Mouse (Mus musculus) c-Kit-positive CD71-positive TER-119-negative erythroid progenitor cells, embryonic 14.5 days (primary cell): Measurements from ENCODE around the gene Srgap1.

Source experiments
- DNase-seq: peaks from one replicate; pipeline ENCODE4 v3.0.0-alpha.2; 2013; ENCODE audit warnings: low read depth

The Srgap1 gene

GRCm38 (mm10) chr10:121961121-121961893 is 85.8 kb downstream of the Srgap1 start:
- no peak for DNase-seq

DNA sequence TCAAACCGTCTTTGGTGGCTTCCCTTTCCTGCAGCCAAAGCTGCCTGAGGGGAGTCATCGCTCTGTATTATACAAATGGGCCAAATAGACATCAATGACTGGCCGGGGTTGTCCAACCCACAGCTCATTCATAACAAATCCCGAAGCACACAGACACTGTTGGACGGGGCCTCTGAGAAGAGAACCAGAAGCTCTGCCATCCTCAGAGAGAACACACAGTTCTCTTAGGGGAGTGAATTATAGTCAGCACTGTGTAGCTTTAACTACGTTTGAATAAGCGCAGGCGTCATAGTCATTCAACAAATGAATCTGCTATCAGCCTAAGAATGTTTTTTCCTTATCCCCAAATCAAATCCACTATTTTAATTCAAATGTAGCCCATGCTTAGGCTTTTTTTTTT is 88.4 kb downstream of the Srgap1 start:
- DNase-seq, result no peak

- DNase-seq, result no peak
These were observed 90.6 kb downstream of the Srgap1 start for GRCm38 (mm10) chr10:121956505-121956904.

GRCm38 (mm10) chr10:121955730-121956129 is 91.4 kb downstream of the Srgap1 start:
- DNase-seq, result no peak

DNA sequence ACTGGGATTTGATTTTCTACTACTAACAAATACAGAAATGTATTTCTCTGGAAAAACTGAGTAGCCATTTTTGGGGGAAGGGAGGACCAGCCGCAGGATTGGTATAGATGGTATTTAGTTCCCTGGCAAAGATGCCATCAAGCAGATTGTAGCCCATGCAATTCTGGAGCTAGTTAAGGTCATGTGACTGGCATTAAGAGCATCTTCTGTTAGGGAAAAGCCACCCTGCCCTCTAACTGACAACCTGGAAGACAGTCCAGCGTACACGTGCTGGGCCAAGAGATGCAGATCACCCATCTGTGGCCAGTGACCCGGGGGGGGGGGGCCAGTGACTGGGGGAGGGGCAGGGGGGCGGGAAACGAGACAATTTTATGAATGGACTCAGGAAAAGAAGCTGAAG is 92.2 kb downstream of the Srgap1 start:
- no peak for DNase-seq

DNA sequence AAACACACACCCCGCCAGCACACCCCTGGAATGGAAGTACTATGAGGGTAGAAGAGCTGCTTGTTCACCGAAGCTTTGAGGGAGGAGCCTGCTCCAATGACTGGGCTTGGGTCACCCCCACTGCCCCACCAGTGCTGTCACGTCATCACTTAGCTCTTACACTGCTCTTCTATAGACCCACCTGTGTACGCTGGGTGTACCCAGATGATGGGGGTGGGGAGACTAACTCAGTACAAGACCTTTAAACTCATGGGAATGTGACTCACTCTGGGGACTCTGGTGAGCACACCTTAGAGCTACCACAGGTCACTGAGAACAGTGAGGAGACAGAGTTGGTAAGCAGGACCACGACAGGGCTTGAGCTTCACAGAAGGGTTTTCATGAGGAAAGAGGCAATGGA is 94.1 kb downstream of the Srgap1 start:
- DNase-seq, result no peak

DNA sequence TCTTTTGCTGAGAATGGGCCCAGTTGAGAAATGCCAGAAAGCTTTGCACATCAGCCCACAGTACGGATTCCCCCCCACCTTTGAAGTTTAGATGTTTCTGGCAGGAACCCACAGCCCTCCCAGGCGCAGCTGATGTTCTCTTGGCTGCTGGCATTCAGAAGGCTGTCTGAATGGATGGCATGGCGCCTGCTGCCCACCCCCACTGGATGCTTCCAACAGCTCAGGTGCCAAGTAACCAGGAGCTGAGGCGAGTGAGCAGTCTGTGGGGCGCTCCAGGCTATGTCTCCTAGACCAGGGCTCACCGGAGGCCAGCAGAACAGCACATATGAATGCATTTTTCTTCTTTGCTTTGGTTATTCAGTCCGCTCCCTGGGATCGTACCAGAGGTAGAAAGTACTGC is 100.9 kb downstream of the Srgap1 start:
- DNase-seq, result no peak

DNA sequence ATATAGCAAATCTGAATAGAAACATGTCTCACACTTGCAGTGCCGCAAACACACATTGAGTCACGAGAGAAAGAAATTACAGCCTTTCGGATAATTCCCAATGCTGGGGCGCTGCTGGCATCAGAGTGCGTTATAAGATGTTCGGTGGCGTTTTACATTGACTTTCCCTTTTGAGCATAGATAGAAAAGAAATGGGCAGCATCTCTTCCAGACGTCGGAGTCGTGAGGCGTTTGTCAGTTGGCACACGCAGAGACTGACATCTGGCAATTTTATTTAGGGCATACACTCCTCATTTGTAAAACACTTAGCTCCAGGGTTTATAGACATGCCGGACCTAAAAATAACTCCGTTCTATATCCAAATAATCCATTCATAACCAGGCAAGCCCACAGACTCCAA is 115.2 kb downstream of the Srgap1 start:
- no peak for DNase-seq

DNA sequence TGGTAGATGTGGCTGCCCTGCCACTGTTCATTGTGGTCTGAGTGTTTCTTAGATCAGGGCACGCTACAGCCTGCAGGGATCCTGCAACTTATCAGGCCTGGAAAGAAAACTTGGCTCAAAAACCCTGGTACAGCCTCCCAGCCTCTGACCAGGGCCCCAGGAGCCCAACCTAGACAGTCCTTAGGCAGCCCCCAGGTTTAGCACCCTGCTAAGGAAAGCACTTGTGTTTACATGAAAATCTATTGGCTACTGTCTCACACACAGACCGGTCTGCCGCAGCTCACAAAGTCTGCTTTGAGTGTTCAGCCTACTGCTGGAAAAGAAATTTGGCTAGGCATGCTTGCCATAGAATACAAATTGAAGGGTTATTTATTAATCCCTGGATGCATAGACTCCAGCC is 121.0 kb downstream of the Srgap1 start:
- no peak for DNase-seq

DNA sequence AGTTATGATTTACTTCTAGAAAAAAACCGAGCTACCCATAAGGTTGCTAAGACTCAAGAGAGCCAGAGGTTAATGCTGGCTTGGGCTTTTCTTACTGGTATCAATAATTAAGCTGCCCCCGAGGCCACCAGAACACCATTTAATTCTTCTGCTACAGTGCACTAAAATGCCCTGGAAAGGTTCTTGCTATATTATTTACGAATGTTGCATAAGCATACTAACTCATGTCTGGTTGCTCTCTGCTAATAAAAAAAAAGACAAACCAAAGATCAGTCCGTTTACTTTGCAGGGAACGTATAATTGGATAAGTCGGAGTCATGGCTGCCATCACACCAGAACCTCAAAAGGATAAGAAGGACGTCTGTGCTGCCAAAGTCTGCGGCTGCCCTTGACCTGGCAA is 128.1 kb downstream of the Srgap1 start:
- DNase-seq, result no peak

GRCm38 (mm10) chr10:121918579-121918978 is 128.5 kb downstream of the Srgap1 start:
- DNase-seq, result no peak

DNA sequence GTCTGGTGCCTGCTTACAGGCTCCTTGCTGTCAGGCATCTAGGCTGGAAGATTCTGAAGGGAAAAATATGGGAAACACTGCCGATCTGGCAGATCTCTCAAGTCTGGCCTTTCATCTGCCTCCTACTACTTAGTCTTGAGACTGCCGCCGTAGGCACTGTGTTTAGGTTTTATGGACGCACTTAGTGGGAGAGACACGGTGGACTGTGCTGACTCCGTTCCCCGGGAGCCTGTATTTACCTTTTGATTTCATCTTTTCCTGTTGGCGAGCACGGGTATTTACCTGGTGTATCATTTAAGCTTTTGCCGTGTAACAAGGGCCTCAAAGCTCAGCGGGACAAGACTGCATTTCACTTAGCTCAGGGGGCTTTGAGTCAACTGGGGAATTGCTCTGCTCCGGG is 131.6 kb downstream of the Srgap1 start:
- no peak for DNase-seq

DNA sequence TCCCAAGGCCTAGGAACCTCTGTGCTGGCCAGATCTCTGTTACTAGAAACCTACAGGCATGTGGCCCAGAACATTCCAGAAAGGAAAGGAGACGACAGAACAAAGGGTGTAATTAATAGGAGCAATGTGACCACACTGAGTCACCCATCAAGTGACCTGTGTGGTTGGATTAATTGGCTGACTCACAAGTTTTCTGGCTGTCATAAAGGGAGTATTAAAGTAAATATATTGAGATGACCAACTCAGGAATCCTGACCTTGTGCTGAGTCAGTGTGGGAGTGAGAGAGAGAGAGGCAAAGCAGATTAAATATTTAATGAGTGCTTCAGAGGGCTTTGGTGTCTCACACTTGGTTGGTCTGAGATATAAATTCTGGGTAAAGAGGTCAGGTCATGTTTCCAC is 143.0 kb downstream of the Srgap1 start:
- no peak for DNase-seq

DNA sequence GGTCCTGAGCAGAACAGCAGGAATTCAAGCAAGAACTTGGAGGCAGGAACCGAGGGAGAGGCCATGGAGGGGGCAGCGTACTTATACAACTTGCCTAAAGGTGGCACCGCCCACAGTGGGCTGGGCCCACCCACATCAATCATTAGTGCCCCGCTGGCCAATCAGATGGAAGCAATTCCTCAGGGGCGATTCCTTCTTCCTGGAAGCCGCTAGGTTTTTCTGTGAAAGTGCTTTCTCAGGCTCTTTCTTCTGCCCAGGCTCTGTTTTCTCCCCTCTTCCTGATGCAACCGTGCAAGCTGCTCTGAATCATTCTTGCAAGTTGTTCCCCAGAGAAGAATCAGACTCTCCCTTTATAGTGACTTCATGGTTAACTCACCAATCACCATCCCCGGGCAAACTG is 144.5 kb downstream of the Srgap1 start:
- DNase-seq, result peak; percentile 5

- DNase-seq, result no peak
These were observed 146.3 kb downstream of the Srgap1 start for GRCm38 (mm10) chr10:121900772-121901171.

GRCm38 (mm10) chr10:121899706-121900105 is 147.4 kb downstream of the Srgap1 start:
- DNase-seq, result no peak

DNA sequence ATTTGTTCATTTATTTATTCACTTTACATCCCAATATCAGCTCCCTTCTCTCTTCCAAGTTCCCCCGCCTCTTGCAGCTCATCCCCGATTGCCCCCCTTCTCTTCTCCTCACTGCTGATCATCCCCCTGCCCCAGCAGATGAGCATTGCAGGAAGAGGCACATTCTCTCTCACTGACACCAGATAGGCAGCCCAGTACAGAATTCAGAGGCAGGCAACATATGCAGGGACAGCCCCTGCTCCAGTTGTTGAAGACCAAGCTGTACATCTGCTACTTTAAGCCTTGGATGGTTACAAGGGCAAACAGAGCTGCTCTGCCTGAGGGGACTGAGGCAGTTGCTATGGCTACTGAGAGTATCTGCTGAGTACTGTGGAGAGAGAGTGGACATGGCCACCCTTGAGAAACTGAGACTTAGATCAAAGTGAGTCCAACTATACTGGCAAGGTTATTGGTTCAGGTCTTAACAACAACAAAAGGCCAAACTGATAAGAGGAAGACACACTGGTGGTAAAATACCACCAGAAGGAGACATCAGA is 149.2 kb downstream of the Srgap1 start:
- no peak for DNase-seq

DNA sequence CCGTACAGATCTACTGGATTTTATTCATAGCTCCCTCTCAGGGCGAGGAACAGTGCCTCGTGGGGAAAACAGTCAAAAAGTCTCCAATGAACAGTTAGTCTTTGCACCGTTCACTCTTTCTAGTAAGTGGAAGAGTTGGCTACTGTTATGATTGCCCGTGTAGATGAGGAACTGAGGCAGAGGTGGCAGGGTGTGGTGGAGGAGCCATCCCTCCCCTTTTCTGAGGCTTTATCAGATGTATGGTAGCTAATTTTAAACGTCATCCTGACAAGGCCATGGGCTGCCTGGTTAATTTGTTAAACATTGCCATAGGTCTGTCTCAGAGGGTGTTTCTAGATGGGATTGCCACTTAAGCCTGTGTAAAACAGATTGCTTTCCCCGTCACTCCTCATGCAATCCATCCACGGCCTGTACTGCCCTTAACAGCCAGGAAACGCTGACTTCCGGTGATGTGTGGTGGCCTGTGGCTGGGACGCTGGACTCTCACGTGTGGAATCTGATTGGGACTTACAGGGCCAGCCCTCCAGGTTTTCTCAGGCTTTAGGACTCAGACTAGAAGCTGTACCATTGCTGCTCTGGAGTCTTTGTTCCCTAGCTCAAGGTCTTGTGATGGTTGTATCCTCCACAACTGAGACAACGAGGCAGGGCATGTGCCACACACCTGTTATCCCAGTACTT is 155.6 kb downstream of the Srgap1 start:
- no peak for DNase-seq

DNA sequence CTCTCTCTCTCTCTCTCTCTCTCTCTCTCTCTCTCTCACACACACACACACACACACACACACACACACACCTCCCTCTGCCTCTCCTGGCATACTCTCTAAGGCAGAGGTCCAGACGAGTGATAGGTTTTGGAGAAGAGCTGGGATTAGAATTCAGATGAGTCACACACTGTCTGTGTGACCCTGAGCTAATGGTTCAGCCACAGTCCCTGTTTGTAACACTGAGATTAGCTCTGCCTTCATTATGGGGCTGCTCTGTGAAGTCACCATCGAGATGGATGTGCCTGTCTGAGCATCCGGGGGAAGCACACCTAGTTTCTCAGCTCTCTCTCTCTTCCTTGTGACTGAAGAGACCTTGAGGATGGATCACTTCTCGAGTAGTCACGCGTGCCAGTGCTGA is 157.1 kb downstream of the Srgap1 start:
- DNase-seq, result no peak

- DNase-seq, result no peak
These were observed 160.3 kb downstream of the Srgap1 start for GRCm38 (mm10) chr10:121886805-121887204.

- no peak for DNase-seq
These were observed 161.4 kb downstream of the Srgap1 start for GRCm38 (mm10) chr10:121885512-121886218.

DNA sequence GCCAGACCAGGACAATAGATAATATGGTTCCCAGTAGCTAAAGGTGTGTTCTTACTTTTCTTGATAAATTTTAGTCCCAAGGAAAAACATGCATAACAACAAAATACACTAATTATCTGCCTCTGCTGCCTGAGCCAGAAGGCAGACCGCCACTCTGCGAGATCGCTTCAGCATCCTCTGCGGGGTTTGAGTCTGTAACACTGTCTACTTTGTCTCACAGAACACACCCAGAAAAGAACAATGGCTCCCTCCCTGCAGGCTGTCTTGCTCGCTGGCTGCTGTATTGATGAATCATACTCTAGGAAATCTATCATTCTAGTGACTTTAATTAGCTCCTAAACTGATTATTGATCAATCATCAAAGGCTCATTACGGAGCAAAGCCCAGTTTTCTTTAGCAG is 164.7 kb downstream of the Srgap1 start:
- no peak for DNase-seq

DNA sequence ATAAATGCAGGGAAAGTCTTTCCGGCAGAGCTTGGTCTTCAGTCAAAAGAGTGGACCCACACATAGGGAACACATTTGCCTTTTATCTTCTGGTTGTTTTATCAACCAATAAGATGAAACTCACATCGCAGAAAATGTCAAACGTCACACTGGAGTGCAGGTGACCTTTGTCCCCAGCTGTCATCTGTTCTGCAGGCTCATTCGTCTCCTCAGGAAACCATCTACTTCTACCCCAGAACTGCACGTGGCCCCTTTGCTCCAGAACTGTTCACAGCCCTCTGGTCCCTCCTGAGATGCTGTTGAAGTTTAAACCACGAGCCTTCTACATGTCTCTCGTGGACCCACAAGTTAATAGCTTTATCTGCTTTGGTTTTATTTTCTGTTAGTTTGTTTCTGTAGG is 168.3 kb downstream of the Srgap1 start:
- no peak for DNase-seq
